ENCODE assay signal across 11 mouse cellular contexts in the genomic region with DNA sequence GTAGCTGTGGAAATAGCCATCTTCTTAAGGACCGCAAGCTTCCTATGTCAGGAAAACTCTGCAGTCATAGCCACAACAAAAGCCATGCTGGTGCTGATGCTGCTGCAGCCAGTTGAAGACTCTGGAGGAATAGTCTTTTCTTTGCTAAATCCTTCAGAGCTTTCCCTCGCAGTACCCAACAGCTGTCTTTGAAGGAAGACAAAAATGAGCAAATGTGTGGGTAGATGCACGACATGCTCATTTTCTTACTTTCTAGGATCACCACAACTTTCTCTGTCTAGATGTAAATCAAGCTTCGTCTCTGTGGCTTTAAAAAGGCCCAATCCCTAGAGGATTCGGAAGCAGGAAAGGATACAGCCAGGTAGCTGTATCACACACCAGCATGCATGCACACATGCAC.
"Had no signal": no experiment of that assay in that cellular context is flagged by ENCODE, and none has a peak within 500 bp of the region (broad histone marks: within the 10 kb centered on the region; RNA-seq: fewer than 3 reads in every experiment).

No protein-coding gene starts in this region.

- DNase-seq: kidney, adult 11 months; kidney, adult 8-10 months; kidney, postnatal 10 days; kidney, postnatal 36 days; layer of hippocampus, postnatal 36 days; liver, embryonic 13.5 days; lung, adult 2 months; lung, postnatal 14 days; lung, postnatal 4 days; midbrain, embryonic 14.5 days; thymus, postnatal 36 days had no signal
